Mouse (Mus musculus): ENCODE data around the gene 6430531B16Rik.

Gene 6430531B16Rik

DNA sequence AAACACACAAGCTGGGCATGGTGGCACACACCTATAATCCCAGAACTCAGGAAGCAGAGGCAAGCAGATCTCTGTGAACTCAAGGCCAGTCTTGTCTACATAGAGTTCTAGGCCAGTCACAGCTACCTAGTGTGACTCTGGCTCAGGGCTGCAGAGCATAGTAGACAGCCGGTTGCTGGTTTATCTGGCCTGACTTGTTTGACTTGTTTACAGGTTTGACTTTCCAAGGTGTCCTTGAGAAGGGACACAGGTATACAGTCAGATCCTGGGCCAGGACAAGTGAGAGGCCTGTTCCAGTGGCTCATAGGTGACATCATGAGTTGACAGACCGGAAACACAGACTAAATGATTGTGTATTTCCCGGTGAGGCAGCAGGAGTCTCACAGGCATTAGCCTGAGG, 41.4 kb downstream of the 6430531B16Rik start:
- 78% methylated on average over 3 of the region's 3 CpGs for WGBS

DNA sequence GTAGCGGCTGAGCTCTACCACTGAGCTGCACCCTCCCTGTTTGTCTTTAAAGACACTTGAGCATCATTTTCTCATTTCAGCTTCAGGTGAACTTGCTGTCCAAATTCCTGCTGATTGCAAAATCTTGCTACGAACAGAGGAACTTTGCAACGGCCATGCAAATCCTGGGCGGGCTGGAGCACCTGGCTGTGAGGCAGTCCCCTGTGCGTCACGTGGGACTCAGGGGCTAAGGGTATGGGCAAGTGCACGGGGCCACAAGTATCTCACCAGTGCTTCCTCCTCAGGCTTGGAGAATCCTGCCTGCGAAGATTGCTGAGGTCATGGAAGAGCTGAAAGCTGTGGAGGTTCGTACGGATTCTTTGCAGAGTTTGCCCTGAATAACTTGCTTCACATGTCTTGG, 41.9 kb downstream of the 6430531B16Rik start:
- WGBS, result 92% methylated on average over 10 of the region's 10 CpGs

GRCm38 (mm10) chr7:139930732-139931131, 47.8 kb downstream of the 6430531B16Rik start:
- 42% methylated on average over 11 of the region's 11 CpGs for WGBS

All from cerebral cortex, adult 2 months (tissue).